Mouse (Mus musculus) midbrain, embryonic 13.5 days (tissue): ENCODE measurements around the gene Emcn. TPM values are rescaled to one million over a fixed set of nuclear protein-coding genes. Genes with fewer than 3 reads are reported as not detected.

Source experiments
- ATAC-seq: fragments of 200-750 bp; cut with Nextera tagmentation; 2 replicates; pipeline ENCODE4 v1.8.0; 2017; ENCODE audit warnings: mild to moderate bottlenecking, moderate TSS enrichment, moderate library complexity
- H3K27ac ChIP-seq: fragments of 300-500 bp; sonication (generic); 2 replicates; pipeline ENCODE4 v1.5.1; 2015; ENCODE audit warnings: inconsistent platforms, mild to moderate bottlenecking, moderate library complexity
- H3K27me3 ChIP-seq: fragments of 300-500 bp; sonication (generic); 2 replicates; pipeline ENCODE4 v1.6.1; 2015; ENCODE audit warnings: mild to moderate bottlenecking, inconsistent platforms
- H3K36me3 ChIP-seq: fragments of 300-500 bp; sonication (generic); 2 replicates; pipeline ENCODE4 v1.6.1; 2015; ENCODE audit warnings: mild to moderate bottlenecking, inconsistent platforms
- H3K4me1 ChIP-seq: fragments of 300-500 bp; sonication (generic); replicated peaks from 2 replicates; pipeline ENCODE4 v1.6.1; 2015; ENCODE audit warnings: inconsistent platforms
- H3K4me2 ChIP-seq: fragments of 300-500 bp; sonication (generic); replicated peaks from 2 replicates; pipeline ENCODE4 v1.6.1; 2015; ENCODE audit warnings: moderate library complexity, mild to moderate bottlenecking, inconsistent platforms
- H3K4me3 ChIP-seq: fragments of 300-500 bp; sonication (generic); replicated peaks from 2 replicates; pipeline ENCODE4 v1.5.1; 2015; ENCODE audit warnings: mild to moderate bottlenecking, inconsistent platforms
- H3K9ac ChIP-seq: fragments of 300-500 bp; sonication (generic); replicated peaks from 2 replicates; pipeline ENCODE4 v1.6.1; 2015; ENCODE audit warnings: mild to moderate bottlenecking, inconsistent platforms
- H3K9me3 ChIP-seq: fragments of 300-500 bp; sonication (generic); 2 replicates; pipeline ENCODE4 v1.6.1; 2016; ENCODE audit warnings: mild to moderate bottlenecking, inconsistent platforms
- WGBS: fragments of 180-500 bp; shearing (Covaris S2); methylation state at CpG from one replicate; pipeline ENCODE4 v1.1.7; 2015; 5-methylcytosine and 5-hydroxymethylcytosine counted together
- polyA plus RNA-seq: library from polyadenylated mRNA; unstranded; fragments of >200 nt; fragmentation: Nextera tagmentation; extraction: Ambion mirVana; gene quantifications from 2 replicates; pipeline ENCODE4 v1.2.1, GENCODE M21; 2015

Emcn gene
- polyA plus RNA-seq, 1 experiment from 2014 or later: 9.7 TPM

- Histone ChIP-seq H3K27ac (no peak overlapping the region), H3K9ac (no peak overlapping the region), H3K4me3 (no peak overlapping the region), H3K27me3 (no peaks in the 10 kb centered on the region), H3K4me2 (no peak overlapping the region), H3K4me1 (peaks cover 6% of the 10 kb centered on the region; the same call in 1 of the 2 replicates), H3K36me3 (no peaks in the 10 kb centered on the region), H3K9me3 (no peaks in the 10 kb centered on the region)
- 0 out of 2 replicates have a peak, but pooled peaks have one; percentile 34 for ATAC-seq
- 65% methylated on average over 4 of the region's 4 CpGs for WGBS
Observed at GRCm38 (mm10) chr3:137418636-137419035, 77.8 kb downstream of the Emcn start.

- Histone ChIP-seq H3K36me3 (no peaks in the 10 kb centered on the region), H3K9me3 (no peaks in the 10 kb centered on the region), H3K27ac (no peak overlapping the region), H3K27me3 (no peaks in the 10 kb centered on the region), H3K4me1 (no peaks in the 10 kb centered on the region), H3K4me2 (no peak overlapping the region), H3K9ac (no peak overlapping the region), H3K4me3 (no peak overlapping the region)
- ATAC-seq: no peak
- WGBS: 95% methylated on average over 6 of the region's 6 CpGs
Observed at GRCm38 (mm10) chr3:137429516-137429915, 88.6 kb downstream of the Emcn start.

- 70% methylated on average over 4 of the region's 4 CpGs for WGBS
Observed at GRCm38 (mm10) chr3:137464902-137465629, 124.2 kb downstream of the Emcn start.

GRCm38 (mm10) chr3:137465953-137466352, 125.1 kb downstream of the Emcn start:
- no peaks in the 10 kb centered on the region; the same call in 1 of the 2 replicates for H3K4me1 ChIP-seq
- WGBS: 57% methylated on average over 4 of the region's 4 CpGs
- H3K9me3 ChIP-seq: no peaks in the 10 kb centered on the region
- no peaks in the 10 kb centered on the region; the same call in 1 of the 2 replicates for H3K27me3 ChIP-seq
- no peak overlapping the region for H3K4me3 ChIP-seq
- H3K36me3 ChIP-seq: no peaks in the 10 kb centered on the region
- peak; percentile 65; the same call in 1 of the 2 replicates for ATAC-seq
- no peak overlapping the region for H3K27ac ChIP-seq
- no peak overlapping the region for H3K4me2 ChIP-seq
- no peak overlapping the region for H3K9ac ChIP-seq

More at GRCm38 (mm10) chr3:137464902-137465629, 124.2 kb downstream of the Emcn start:
- H3K27me3 ChIP-seq: no peaks in the 10 kb centered on the region
- ATAC-seq: no peak
- H3K4me1 ChIP-seq: no peaks in the 10 kb centered on the region; the same call in 1 of the 2 replicates
- H3K9ac ChIP-seq: no peak overlapping the region
- H3K9me3 ChIP-seq: no peaks in the 10 kb centered on the region
- H3K27ac ChIP-seq: no peak overlapping the region
- H3K36me3 ChIP-seq: no peaks in the 10 kb centered on the region
- H3K4me3 ChIP-seq: no peak overlapping the region
- H3K4me2 ChIP-seq: no peak overlapping the region

GRCm38 (mm10) chr3:137466766-137467165, 125.9 kb downstream of the Emcn start:
- H3K27me3 ChIP-seq: no peaks in the 10 kb centered on the region; the same call in 1 of the 2 replicates
- WGBS: 94% methylated on average over 4 of the region's 4 CpGs
- no peaks in the 10 kb centered on the region for H3K9me3 ChIP-seq
- no peaks in the 10 kb centered on the region for H3K36me3 ChIP-seq
- no peak overlapping the region for H3K4me3 ChIP-seq
- H3K4me2 ChIP-seq: no peak overlapping the region
- no peaks in the 10 kb centered on the region; the same call in 1 of the 2 replicates for H3K4me1 ChIP-seq
- no peak overlapping the region for H3K27ac ChIP-seq
- H3K9ac ChIP-seq: no peak overlapping the region
- no peak for ATAC-seq

- Histone ChIP-seq H3K27ac (no peak overlapping the region), H3K4me3 (no peak overlapping the region), H3K9me3 (no peaks in the 10 kb centered on the region), H3K27me3 (no peaks in the 10 kb centered on the region; the same call in 1 of the 2 replicates), H3K36me3 (no peaks in the 10 kb centered on the region), H3K4me1 (no peaks in the 10 kb centered on the region; the same call in 1 of the 2 replicates), H3K9ac (no peak overlapping the region), H3K4me2 (no peak overlapping the region)
- WGBS: 92% methylated on average over 1 of the region's 1 CpGs
- ATAC-seq: no peak
Observed at GRCm38 (mm10) chr3:137467386-137467785, 126.5 kb downstream of the Emcn start.

GRCm38 (mm10) chr3:137472145-137472544, 131.3 kb downstream of the Emcn start:
- ATAC-seq: no peak
- Histone ChIP-seq H3K4me3 (no peak overlapping the region), H3K36me3 (no peaks in the 10 kb centered on the region), H3K9ac (no peak overlapping the region), H3K27me3 (no peaks in the 10 kb centered on the region; the same call in 1 of the 2 replicates), H3K4me2 (no peak overlapping the region), H3K4me1 (no peaks in the 10 kb centered on the region), H3K27ac (no peak overlapping the region), H3K9me3 (no peaks in the 10 kb centered on the region)
- 58% methylated on average over 1 of the region's 1 CpGs for WGBS

GRCm38 (mm10) chr3:137479761-137480339, 139.0 kb downstream of the Emcn start:
- H3K4me2 ChIP-seq: no peak overlapping the region
- H3K9ac ChIP-seq: no peak overlapping the region
- no peaks in the 10 kb centered on the region for H3K27me3 ChIP-seq
- H3K9me3 ChIP-seq: no peaks in the 10 kb centered on the region
- WGBS: 45% methylated on average over 7 of the region's 7 CpGs
- H3K4me3 ChIP-seq: no peak overlapping the region
- no peak for ATAC-seq
- H3K4me1 ChIP-seq: peaks cover 5% of the 10 kb centered on the region; the same call in 1 of the 2 replicates
- H3K36me3 ChIP-seq: no peaks in the 10 kb centered on the region
- H3K27ac ChIP-seq: no peak overlapping the region

GRCm38 (mm10) chr3:137481157-137481556, 140.3 kb downstream of the Emcn start:
- Histone ChIP-seq H3K4me1 (peaks cover 5% of the 10 kb centered on the region; the same call in 1 of the 2 replicates), H3K9me3 (no peaks in the 10 kb centered on the region), H3K9ac (no peak overlapping the region), H3K4me3 (no peak overlapping the region), H3K4me2 (no peak overlapping the region), H3K27me3 (no peaks in the 10 kb centered on the region), H3K27ac (no peak overlapping the region), H3K36me3 (no peaks in the 10 kb centered on the region)
- no peak for ATAC-seq
